Mouse (Mus musculus) inflammation-experienced regulatory T-cells, adult 16 weeks (primary cell): ENCODE measurements around the gene Fat2. TPM values are rescaled to one million over a fixed set of nuclear protein-coding genes. Genes with fewer than 3 reads are reported as not detected.

Experiments
- polyA plus RNA-seq: library from polyadenylated mRNA; unstranded; fragments of 100-300 nt; shearing (Covaris generic); gene quantifications from one replicate; pipeline ENCODE4 v1.2.1, GENCODE M21; 2017

Gene Fat2
- not detected for polyA plus RNA-seq

DNA sequence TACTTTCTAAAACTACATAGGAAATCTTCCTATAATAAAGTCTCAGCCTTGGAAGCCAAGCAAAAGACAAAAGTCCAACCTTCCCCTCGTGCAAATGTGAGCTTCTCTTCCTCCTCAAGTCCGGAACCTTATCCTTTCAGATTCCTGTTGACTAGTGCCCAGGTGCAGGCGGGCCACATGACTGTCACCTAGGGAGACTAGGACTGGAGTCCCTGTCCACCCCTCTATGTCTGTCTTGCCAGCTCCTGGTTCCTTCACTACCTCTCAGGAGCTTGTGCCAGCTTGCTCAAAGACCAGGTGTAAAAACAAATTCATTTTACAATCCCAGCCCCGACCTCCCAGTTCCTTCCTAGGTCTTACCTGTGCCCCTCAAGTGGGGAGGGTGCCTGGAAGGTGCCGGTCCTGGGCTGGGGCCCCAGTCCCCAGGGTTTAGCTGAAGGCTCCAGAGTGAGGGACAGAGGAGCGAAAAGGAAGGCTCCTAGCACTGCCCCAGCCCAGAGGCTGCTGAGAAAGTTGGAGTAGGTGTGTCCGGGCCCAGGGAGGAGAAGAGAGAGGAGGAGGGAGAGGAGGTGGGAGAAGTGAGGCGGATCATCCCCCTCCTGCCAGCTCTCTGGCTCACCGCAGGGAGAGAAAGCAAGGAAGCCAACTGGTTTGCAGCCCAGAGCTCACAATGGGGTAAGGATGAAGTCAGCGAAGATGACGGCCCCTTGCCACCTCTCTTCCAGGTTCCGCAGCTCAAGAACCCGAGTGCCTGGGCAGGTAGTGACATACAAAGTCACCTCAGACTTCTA lies at the start of gene Fat2:
Gene Fat2 (minus strand): TSS at position 464 of the 791 bp plus-strand sequence.

DNA sequence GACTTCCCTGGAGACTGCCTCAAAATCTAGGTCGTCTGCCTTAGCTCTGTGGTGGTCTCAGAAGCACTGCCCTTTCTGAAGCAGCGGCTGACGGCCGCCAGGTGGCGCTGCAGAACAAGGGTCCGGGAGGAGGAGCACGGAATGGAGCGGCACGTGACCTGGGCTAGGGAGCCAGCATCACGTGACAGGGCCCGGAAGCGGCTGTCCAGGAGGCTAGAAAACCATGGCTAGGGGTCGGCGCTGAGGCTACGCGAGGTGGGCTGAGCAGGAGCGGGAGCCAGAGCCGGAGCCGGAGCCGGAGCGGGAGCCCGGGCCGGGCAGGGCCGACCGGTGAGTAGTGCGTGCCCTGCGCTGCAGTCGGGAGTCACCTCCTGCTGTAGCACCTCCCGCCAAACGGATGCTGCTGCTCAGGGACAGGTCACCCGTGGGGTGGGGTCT lies 132.2 kb downstream of the Fat2 start, which contains the start of gene Slc36a1:
Gene Slc36a1 (plus strand): TSS at position 192 of the 438 bp plus-strand sequence.

Other genes starting within 250 kb of the Fat2 start
- gene Gm2a, start 238.4 kb downstream of the Fat2 start, polyA plus RNA-seq = 116 TPM
- gene Slc36a3, start 184.9 kb downstream of the Fat2 start, polyA plus RNA-seq = 0.71 TPM
- gene Slc36a2, start 151.5 kb downstream of the Fat2 start, polyA plus RNA-seq = not detected
- 3.7 TPM for gene Slc36a1, start 132.2 kb downstream of the Fat2 start, polyA plus RNA-seq
- 0.78 TPM for gene Sparc, start 86.6 kb upstream of the Fat2 start, polyA plus RNA-seq
- 196 TPM for gene Atox1, start 124.7 kb upstream of the Fat2 start, polyA plus RNA-seq
- 186 TPM for gene G3bp1, start 133.1 kb upstream of the Fat2 start, polyA plus RNA-seq